Mouse (Mus musculus) MEL (cell line): ENCODE measurements around the gene Lmod1. TPM values are rescaled to one million over a fixed set of nuclear protein-coding genes. Genes with fewer than 3 reads are reported as not detected.

Source experiments
- DNase-seq: peaks from one replicate; pipeline ENCODE4 v3.0.0; 2011; ENCODE audit warnings: low read depth, low spot score
- H3K27ac ChIP-seq: 2 replicates; pipeline ENCODE4 v1.5.1; 2012; ENCODE audit warnings: low read depth, mild to moderate bottlenecking, control low read depth, low read length, moderate library complexity; ENCODE audit not compliant: control insufficient read depth
- H3K27me3 ChIP-seq, 2 experiments: fragments of 150-350 bp in 1 of 2; sonication (generic) in 1 of 2; 2 replicates each; pipeline ENCODE4 v1.6.1; 2012; ENCODE audit warnings: low read length in 2 of 2, mild to moderate bottlenecking in 2 of 2, improper control_type of control experiment in 1 of 2, moderate library complexity in 1 of 2; ENCODE audit not compliant: insufficient read depth in 2 of 2, control insufficient read depth in 1 of 2
- H3K36me3 ChIP-seq, 2 experiments: 2 replicates each; pipeline ENCODE4 v1.6.1; 2012 to 2014; ENCODE audit warnings: low read length in 2 of 2, improper control_type of control experiment in 1 of 2, inconsistent platforms in 1 of 2, mild to moderate bottlenecking in 1 of 2; ENCODE audit not compliant: insufficient read depth in 2 of 2, control insufficient read depth in 1 of 2
- H3K4me1 ChIP-seq, 2 experiments: fragments of 150-350 bp in 1 of 2; sonication (generic) in 1 of 2; 2 replicates each; pipeline ENCODE4 v1.6.1; 2012; ENCODE audit warnings: low read length in 2 of 2, improper control_type of control experiment in 1 of 2, mild to moderate bottlenecking in 1 of 2; ENCODE audit not compliant: insufficient read depth in 2 of 2, control insufficient read depth in 1 of 2
- H3K4me3 ChIP-seq, 2 experiments: fragments of 150-350 bp in 1 of 2; sonication (generic) in 1 of 2; 2 replicates each; pipeline ENCODE4 v1.5.1; 2012; ENCODE audit warnings: low read depth in 2 of 2, low read length in 2 of 2, mild to moderate bottlenecking in 2 of 2, moderate library complexity in 2 of 2, control low read depth in 1 of 2, improper control_type of control experiment in 1 of 2; ENCODE audit not compliant: control insufficient read depth in 1 of 2, insufficient read depth in 1 of 2
- H3K79me2 ChIP-seq: 2 replicates; pipeline ENCODE4 v1.6.1; 2012; ENCODE audit warnings: mild to moderate bottlenecking, low read length, moderate library complexity; ENCODE audit not compliant: control insufficient read depth, poor library complexity, insufficient read depth
- H3K9ac ChIP-seq: 2 replicates; pipeline ENCODE4 v1.6.1; 2012; ENCODE audit warnings: low read depth, mild to moderate bottlenecking, control low read depth, low read length, moderate library complexity; ENCODE audit not compliant: control insufficient read depth, poor library complexity, severe bottlenecking
- H3K9me3 ChIP-seq: fragments of 150-350 bp; sonication (generic); replicated peaks from 2 replicates; pipeline ENCODE4 v1.6.1; 2012; ENCODE audit warnings: mild to moderate bottlenecking, low read length, improper control_type of control experiment, moderate library complexity; ENCODE audit not compliant: insufficient read depth
- BHLHE40 ChIP-seq: IDR thresholded peaks from 2 replicates; pipeline ENCODE4 v1.6.1; 2012; ENCODE audit warnings: low read depth, mild to moderate bottlenecking, inconsistent platforms, low read length, improper control_type of control experiment, borderline replicate concordance
- CHD1 ChIP-seq: IDR thresholded peaks from 2 replicates; pipeline ENCODE4 v1.6.1; 2012; ENCODE audit warnings: low read depth, mild to moderate bottlenecking, inconsistent platforms, low read length, improper control_type of control experiment
- E2F4 ChIP-seq: IDR thresholded peaks from 2 replicates; pipeline ENCODE4 v1.6.1; 2011; ENCODE audit warnings: low read depth, low read length, improper control_type of control experiment, borderline replicate concordance
- EP300 ChIP-seq, 2 experiments: IDR thresholded peaks; 2 replicates each; pipeline ENCODE4 v1.6.1; 2011; ENCODE audit warnings: improper control_type of control experiment in 2 of 2, low read length in 2 of 2, low read depth in 1 of 2, mild to moderate bottlenecking in 1 of 2
- ETS1 ChIP-seq: IDR thresholded peaks from 2 replicates; pipeline ENCODE4 v1.6.1; 2012; ENCODE audit warnings: low read depth, mild to moderate bottlenecking, inconsistent platforms, low read length, improper control_type of control experiment, moderate library complexity
- GABPA ChIP-seq: IDR thresholded peaks from 2 replicates; pipeline ENCODE4 v1.6.1; 2012; ENCODE audit warnings: low read depth, mild to moderate bottlenecking, inconsistent platforms, low read length, improper control_type of control experiment, moderate library complexity
- GATA1 ChIP-seq: IDR thresholded peaks from 2 replicates; pipeline ENCODE4 v1.6.1; 2011; ENCODE audit warnings: low read depth, low read length, improper control_type of control experiment
- JUND ChIP-seq: IDR thresholded peaks from 2 replicates; pipeline ENCODE4 v1.6.1; 2011; ENCODE audit warnings: low read depth, mild to moderate bottlenecking, improper control_type of control experiment, low read length
- KAT2A ChIP-seq: conservative IDR thresholded peaks from 2 replicates; pipeline ENCODE4 v1.6.1; 2012; ENCODE audit warnings: low read depth, low read length, improper control_type of control experiment, inconsistent platforms
- MAFK ChIP-seq: IDR thresholded peaks from 2 replicates; pipeline ENCODE4 v1.6.1; 2011; ENCODE audit warnings: low read depth, mild to moderate bottlenecking, low read length, improper control_type of control experiment, borderline replicate concordance
- MAZ ChIP-seq: IDR thresholded peaks from 2 replicates; pipeline ENCODE4 v1.6.1; 2012; ENCODE audit warnings: low read depth, mild to moderate bottlenecking, inconsistent platforms, low read length, improper control_type of control experiment
- MYB ChIP-seq: IDR thresholded peaks from 2 replicates; pipeline ENCODE4 v1.6.1; 2011; ENCODE audit warnings: mild to moderate bottlenecking, low read depth, low read length, improper control_type of control experiment
- MYC ChIP-seq: IDR thresholded peaks from 2 replicates; pipeline ENCODE4 v1.6.1; 2011; ENCODE audit warnings: low read depth, mild to moderate bottlenecking, low read length, improper control_type of control experiment, moderate library complexity
- NELFE ChIP-seq: IDR thresholded peaks from 2 replicates; pipeline ENCODE4 v1.6.1; 2011; ENCODE audit warnings: low read depth, low read length, improper control_type of control experiment
- POLR2A ChIP-seq, 2 experiments: IDR thresholded peaks; 2 replicates each; pipeline ENCODE4 v1.6.1; 2011 to 2012; ENCODE audit warnings: low read length in 2 of 2, mild to moderate bottlenecking in 2 of 2, control low read depth in 1 of 2, improper control_type of control experiment in 1 of 2, low read depth in 1 of 2, moderate library complexity in 1 of 2; ENCODE audit not compliant: control insufficient read depth in 1 of 2, insufficient read depth in 1 of 2, poor library complexity in 1 of 2
- RAD21 ChIP-seq: IDR thresholded peaks from 2 replicates; pipeline ENCODE4 v1.6.1; 2011; ENCODE audit warnings: mild to moderate bottlenecking, low read depth, low read length, improper control_type of control experiment
- TAL1 ChIP-seq: IDR thresholded peaks from 2 replicates; pipeline ENCODE4 v1.6.1; 2012; ENCODE audit warnings: mild to moderate bottlenecking, inconsistent platforms, low read length, moderate library complexity, mixed read lengths
- TCF12 ChIP-seq: IDR thresholded peaks from 2 replicates; pipeline ENCODE4 v1.6.1; 2014; ENCODE audit warnings: low read depth, mild to moderate bottlenecking, inconsistent platforms, low read length, improper control_type of control experiment, moderate library complexity
- USF1 ChIP-seq: IDR thresholded peaks from 2 replicates; pipeline ENCODE4 v1.6.1; 2014; ENCODE audit warnings: low read depth, mild to moderate bottlenecking, inconsistent platforms, low read length, improper control_type of control experiment, moderate library complexity
- ZC3H11A ChIP-seq: IDR thresholded peaks from 2 replicates; pipeline ENCODE4 v1.6.1; 2012; ENCODE audit warnings: low read depth, mild to moderate bottlenecking, inconsistent platforms, low read length, improper control_type of control experiment
- polyA plus RNA-seq, 2 experiments: library from polyadenylated mRNA; stranded (reverse) in 1 of 2; unstranded in 1 of 2; fragments of >175 nt in 1 of 2; fragments of >200 nt in 1 of 2; gene quantifications; 2 replicates each; pipeline versions ENCODE4 v1.2.1 to v1.2.4; 2012; ENCODE audit warnings: low replicate concordance in 2 of 2, low read depth in 1 of 2; ENCODE audit not compliant: insufficient read length in 2 of 2, insufficient read depth in 1 of 2, missing spikeins in 1 of 2
- total RNA-seq: library from RNA; depleted of rRNA; stranded (reverse); fragments of 300-350 nt; gene quantifications from 2 replicates; pipeline ENCODE4 v1.2.3, GENCODE M21; 2012

Lmod1 gene
- total and polyA plus RNA-seq, 3 experiments = not detected

- Histone ChIP-seq H3K36me3 (no peaks in the 10 kb centered on the region), H3K4me3 (no peak overlapping the region), H3K27ac (no peak overlapping the region), H3K9me3 (no peaks in the 10 kb centered on the region), H3K9ac (no peak overlapping the region), H3K79me2 (no peaks in the 10 kb centered on the region), H3K4me1 (peaks cover 6 to 12% of the 10 kb centered on the region in 2 experiments), H3K27me3 (no peaks in the 10 kb centered on the region)
- TF ChIP-seq BHLHE40 (no peak), MAZ (no peak), MAFK (no peak), POLR2A (IDR thresholded peaks at IDR 0.05; ENCODE audit: control insufficient read depth in 1 of 2, insufficient read depth in 1 of 2, low read depth in 1 of 2, low read length in 2 of 2, poor library complexity in 1 of 2) (no peak), JUND (no peak), TCF12 (no peak), MYC (no peak), USF1 (no peak), E2F4 (no peak), CHD1 (no peak), TAL1 (no peak), MYB (no peak), NELFE (no peak), GABPA (no peak), RAD21 (no peak), KAT2A (no peak), ETS1 (no peak), EP300 (IDR thresholded peaks at IDR 0.05; ENCODE audit: low read depth in 1 of 2, low read length in 2 of 2) (no peak)
- DNase-seq = peak; percentile 21
Measured at GRCm38 (mm10) chr1:135367005-135367404, 42.4 kb downstream of the Lmod1 start.

- TF ChIP-seq GATA1 = no peak
- peak; percentile 30; the same call in 1 of the 2 replicates for TF ChIP-seq BHLHE40
- no peak for TF ChIP-seq TAL1
- TF ChIP-seq ZC3H11A = no peak
- peaks cover 6 to 12% of the 10 kb centered on the region in 2 experiments for H3K4me1 ChIP-seq
- no peaks in the 10 kb centered on the region for H3K36me3 ChIP-seq
- H3K27ac ChIP-seq = no peak overlapping the region
- H3K9me3 ChIP-seq = no peaks in the 10 kb centered on the region
- no peak overlapping the region; the same call in 1 of the 2 replicates for H3K9ac ChIP-seq
- H3K79me2 ChIP-seq = no peaks in the 10 kb centered on the region
- no peaks in the 10 kb centered on the region for H3K27me3 ChIP-seq
- DNase-seq = peak; percentile 41
- peak overlapping the region in 1 of 2 experiments; percentile 11; a peak in 1 of 4 replicates for H3K4me3 ChIP-seq
Measured at GRCm38 (mm10) chr1:135367595-135367994, 43.0 kb downstream of the Lmod1 start.
